Mouse (Mus musculus) lung, postnatal 25 days (tissue): Measurements from ENCODE around the gene Ntrk3.
A peak's percentile ranks its signal among the peaks of the same experiment; 100 is the strongest.

Experiments
- DNase-seq: peaks from one replicate; pipeline ENCODE4 v3.0.0; 2022; ENCODE audit warnings: low spot score

Gene Ntrk3

GRCm38 (mm10) chr7:78720989-78721816, 16.6 kb downstream of the Ntrk3 start:
- DNase-seq = no peak

- DNase-seq = no peak
Observed at GRCm38 (mm10) chr7:78719795-78720460, 17.9 kb downstream of the Ntrk3 start.

GRCm38 (mm10) chr7:78719117-78719516, 18.7 kb downstream of the Ntrk3 start:
- DNase-seq = no peak

- no peak for DNase-seq
Observed at GRCm38 (mm10) chr7:78718191-78718609, 19.6 kb downstream of the Ntrk3 start.

GRCm38 (mm10) chr7:78707708-78708107, 30.1 kb downstream of the Ntrk3 start:
- DNase-seq = no peak

- DNase-seq = no peak
Observed at GRCm38 (mm10) chr7:78707122-78707521, 30.7 kb downstream of the Ntrk3 start.

- no peak for DNase-seq
Observed at GRCm38 (mm10) chr7:78702676-78703075, 35.1 kb downstream of the Ntrk3 start.

- no peak for DNase-seq
Observed at GRCm38 (mm10) chr7:78695200-78695599, 42.6 kb downstream of the Ntrk3 start.

- no peak for DNase-seq
Observed at GRCm38 (mm10) chr7:78693148-78693547, 44.7 kb downstream of the Ntrk3 start.

- no peak for DNase-seq
Observed at GRCm38 (mm10) chr7:78690956-78691355, 46.9 kb downstream of the Ntrk3 start.

- DNase-seq = no peak
Observed at GRCm38 (mm10) chr7:78684943-78685342, 52.9 kb downstream of the Ntrk3 start.

GRCm38 (mm10) chr7:78680871-78681270, 56.9 kb downstream of the Ntrk3 start:
- DNase-seq = no peak

- DNase-seq = no peak
Observed at GRCm38 (mm10) chr7:78669407-78669806, 68.4 kb downstream of the Ntrk3 start.

GRCm38 (mm10) chr7:78668916-78669315, 68.9 kb downstream of the Ntrk3 start:
- DNase-seq = no peak

- DNase-seq = no peak
Observed at GRCm38 (mm10) chr7:78668003-78668635, 69.7 kb downstream of the Ntrk3 start.

- no peak for DNase-seq
Observed at GRCm38 (mm10) chr7:78660832-78661231, 77.0 kb downstream of the Ntrk3 start.

GRCm38 (mm10) chr7:78659846-78660245, 78.0 kb downstream of the Ntrk3 start:
- DNase-seq = no peak

- peak; percentile 2 for DNase-seq
Observed at GRCm38 (mm10) chr7:78658026-78658425, 79.8 kb downstream of the Ntrk3 start.

- DNase-seq = no peak
Observed at GRCm38 (mm10) chr7:78656181-78656580, 81.6 kb downstream of the Ntrk3 start.

GRCm38 (mm10) chr7:78653686-78654085, 84.1 kb downstream of the Ntrk3 start:
- no peak for DNase-seq

- DNase-seq = no peak
Observed at GRCm38 (mm10) chr7:78652296-78652695, 85.5 kb downstream of the Ntrk3 start.

GRCm38 (mm10) chr7:78651540-78651939, 86.3 kb downstream of the Ntrk3 start:
- DNase-seq = no peak

- DNase-seq = no peak
Observed at GRCm38 (mm10) chr7:78643667-78644066, 94.1 kb downstream of the Ntrk3 start.
